Mouse (Mus musculus) heart, embryonic 10.5 days (tissue): ENCODE data around the gene Odf3l2. TPM values are rescaled to one million over a fixed set of nuclear protein-coding genes. Genes with fewer than 3 reads are reported as not detected.

Experiments
- DNase-seq: peaks from one replicate; pipeline ENCODE4 v3.0.0-alpha.2; 2017; ENCODE audit warnings: low spot score
- H3K27ac ChIP-seq: fragments of 300-500 bp; sonication (generic); 2 replicates; pipeline ENCODE4 v1.5.1; 2016; ENCODE audit warnings: mild to moderate bottlenecking
- H3K27me3 ChIP-seq: fragments of 300-500 bp; sonication (generic); 2 replicates; pipeline ENCODE4 v1.6.1; 2016; ENCODE audit warnings: mild to moderate bottlenecking; ENCODE audit not compliant: poor library complexity, insufficient read depth, severe bottlenecking
- H3K36me3 ChIP-seq: fragments of 300-500 bp; sonication (generic); 2 replicates; pipeline ENCODE4 v1.6.1; 2016; ENCODE audit warnings: mild to moderate bottlenecking, moderate library complexity
- H3K4me1 ChIP-seq: fragments of 300-500 bp; sonication (generic); 2 replicates; pipeline ENCODE4 v1.6.1; 2016; ENCODE audit warnings: mild to moderate bottlenecking
- H3K4me3 ChIP-seq: fragments of 300-500 bp; sonication (generic); 2 replicates; pipeline ENCODE4 v1.5.1; 2016; ENCODE audit warnings: mild to moderate bottlenecking, moderate library complexity
- H3K9me3 ChIP-seq: fragments of 300-500 bp; sonication (generic); 2 replicates; pipeline ENCODE4 v1.6.1; 2016; ENCODE audit warnings: mild to moderate bottlenecking, moderate library complexity
- WGBS: fragments of 180-500 bp; shearing (Covaris S2); methylation state at CpG from one replicate; pipeline ENCODE4 v1.1.7; 2016; 5-methylcytosine and 5-hydroxymethylcytosine counted together
- polyA plus RNA-seq: library from polyadenylated mRNA; unstranded; fragments of >200 nt; fragmentation: Nextera tagmentation; extraction: Ambion mirVana; gene quantifications from 2 replicates; pipeline ENCODE4 v1.2.1, GENCODE M21; 2016

The Odf3l2 gene
- polyA plus RNA-seq, 1 experiment from 2014 or later: not detected

GRCm38 (mm10) chr10:79637128-79638110, 8.1 kb downstream of the Odf3l2 start, which contains the start of gene Shc2:
TSS of gene Shc2 (minus strand) at chr10:79637918.
- Histone ChIP-seq H3K27me3 (peaks cover 48% of the 10 kb centered on the region), H3K9me3 (no peaks in the 10 kb centered on the region), H3K4me3 (peak within 1 kb of the TSS; percentile 88), H3K4me1 (peaks cover 36% of the 10 kb centered on the region), H3K27ac (peak within 1 kb of the TSS; percentile 88), H3K36me3 (no peaks in the 10 kb centered on the region)
- no peak for DNase-seq
- WGBS: under 1% methylated on average over 109 of the region's 116 CpGs

DNA sequence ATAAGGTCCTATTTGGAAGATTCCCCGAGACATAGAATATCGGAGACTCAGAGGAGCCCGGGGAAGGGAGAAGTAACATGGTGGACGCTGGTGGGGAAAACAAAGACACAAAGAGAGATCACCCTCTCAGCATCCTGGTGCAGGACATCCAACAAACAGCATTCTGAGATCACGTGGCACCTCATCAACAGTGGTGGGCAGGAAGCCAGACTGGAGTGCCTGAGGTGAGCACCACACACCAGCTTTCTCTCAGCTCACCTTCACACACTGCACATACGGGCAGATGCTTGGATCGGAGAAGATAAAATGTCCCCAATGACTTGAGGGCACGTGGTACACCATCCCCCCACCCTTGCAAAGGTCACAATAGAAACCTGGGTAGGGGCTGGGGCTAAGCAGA, 9.3 kb downstream of the Odf3l2 start:
- no peak for DNase-seq
- Histone ChIP-seq H3K9me3 (no peaks in the 10 kb centered on the region), H3K36me3 (no peaks in the 10 kb centered on the region), H3K27me3 (peaks cover 48% of the 10 kb centered on the region), H3K4me1 (peaks cover 36% of the 10 kb centered on the region), H3K4me3 (no peak overlapping the region), H3K27ac (no peak overlapping the region)
- 81% methylated on average over 8 of the region's 8 CpGs for WGBS

DNA sequence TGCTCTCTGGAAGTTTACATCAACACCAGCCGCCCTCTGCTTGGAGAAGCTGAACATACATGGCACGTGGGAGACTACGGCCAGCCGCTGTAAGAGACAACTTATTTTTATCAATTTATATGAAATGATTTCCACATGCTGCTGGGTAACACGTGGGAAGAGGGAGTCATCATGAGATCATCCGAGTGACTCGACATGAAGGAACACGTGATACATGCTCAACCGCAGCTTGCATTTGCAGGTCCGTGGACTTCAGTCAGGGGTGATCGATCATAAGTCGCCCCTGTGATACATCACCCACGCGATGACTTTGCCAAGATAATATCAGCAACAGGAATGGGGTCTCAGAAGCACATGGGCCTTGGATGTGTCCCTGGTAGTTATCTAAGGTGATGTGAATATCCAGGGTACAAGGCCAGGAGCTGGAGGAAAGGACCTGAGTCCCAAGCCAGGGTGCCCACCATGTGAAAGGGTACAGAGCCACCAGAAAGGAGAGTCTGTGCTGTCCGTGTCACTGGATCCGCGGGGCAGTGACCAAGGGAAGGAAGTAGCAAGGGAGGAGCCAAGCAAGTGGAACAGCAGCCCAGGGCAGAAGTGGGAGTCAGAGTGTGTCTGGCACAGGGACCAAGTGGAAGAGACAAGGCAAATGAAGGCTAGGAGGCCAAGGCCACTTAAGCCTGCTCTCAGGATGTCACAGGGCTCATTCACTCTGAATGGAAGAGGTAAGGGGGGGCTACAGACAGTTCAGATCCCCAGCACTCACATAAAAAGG, 12.3 kb downstream of the Odf3l2 start:
- DNase-seq: no peak
- peaks cover 28% of the 10 kb centered on the region for H3K4me1 ChIP-seq
- no peak overlapping the region for H3K4me3 ChIP-seq
- no peaks in the 10 kb centered on the region for H3K9me3 ChIP-seq
- H3K36me3 ChIP-seq: no peaks in the 10 kb centered on the region
- H3K27me3 ChIP-seq: peaks cover 30% of the 10 kb centered on the region
- no peak overlapping the region for H3K27ac ChIP-seq
- WGBS: 76% methylated on average over 17 of the region's 17 CpGs

GRCm38 (mm10) chr10:79631432-79631831, 14.1 kb downstream of the Odf3l2 start:
- peaks cover 18% of the 10 kb centered on the region; the same call in 1 of the 2 replicates for H3K27me3 ChIP-seq
- H3K36me3 ChIP-seq: no peaks in the 10 kb centered on the region
- no peak overlapping the region for H3K27ac ChIP-seq
- H3K4me1 ChIP-seq: peaks cover 14% of the 10 kb centered on the region
- H3K9me3 ChIP-seq: no peaks in the 10 kb centered on the region
- 80% methylated on average over 4 of the region's 4 CpGs for WGBS
- H3K4me3 ChIP-seq: no peak overlapping the region
- DNase-seq: no peak

DNA sequence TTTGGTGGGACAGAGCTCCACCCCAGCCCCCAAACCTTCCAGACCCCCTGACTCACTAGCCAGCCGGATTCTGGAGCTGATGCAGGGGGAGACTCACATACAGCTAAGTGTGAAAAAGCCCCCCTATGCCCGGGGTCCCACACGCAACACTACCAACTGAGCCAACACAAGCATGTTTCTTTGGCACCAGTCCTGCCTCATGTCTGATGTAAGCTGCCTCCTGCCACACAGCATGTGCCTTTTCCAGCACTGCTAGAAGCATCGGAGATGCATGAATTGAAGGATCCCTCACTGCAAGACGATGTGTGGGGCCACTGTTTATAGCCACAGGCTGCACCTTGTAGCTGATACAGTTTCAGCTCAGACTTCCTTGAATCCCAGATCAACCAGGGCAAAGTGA, 17.2 kb downstream of the Odf3l2 start:
- DNase-seq: no peak
- Histone ChIP-seq H3K36me3 (no peaks in the 10 kb centered on the region), H3K4me1 (peaks cover 3% of the 10 kb centered on the region; the same call in 1 of the 2 replicates), H3K27ac (no peak overlapping the region), H3K27me3 (0 out of 2 replicates have a peak, but pooled peaks cover 27% of the 10 kb centered on the region), H3K4me3 (no peak overlapping the region), H3K9me3 (no peaks in the 10 kb centered on the region)
- WGBS: 80% methylated on average over 5 of the region's 5 CpGs

DNA sequence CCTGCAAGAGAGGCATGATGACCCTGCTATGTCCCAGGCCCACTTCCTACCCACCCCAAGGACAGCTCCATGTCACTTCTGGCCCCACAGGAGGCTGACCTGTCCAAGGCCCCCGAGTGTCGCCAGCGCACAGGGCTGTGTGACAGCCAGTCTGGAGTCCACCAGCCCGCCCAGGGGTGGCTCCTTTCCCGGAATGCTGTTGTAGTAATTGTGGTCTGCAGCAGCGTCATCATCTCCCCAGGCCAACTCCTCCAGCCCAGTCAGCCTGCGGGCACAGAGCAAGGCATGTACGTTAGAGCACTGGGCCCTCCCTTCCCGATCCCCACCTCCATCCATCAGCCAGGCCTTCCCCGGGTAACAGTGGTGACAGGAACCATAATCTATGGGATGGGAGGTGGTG, 19.4 kb downstream of the Odf3l2 start:
- DNase-seq: no peak
- Histone ChIP-seq H3K36me3 (no peaks in the 10 kb centered on the region), H3K9me3 (no peaks in the 10 kb centered on the region), H3K27ac (no peak overlapping the region), H3K4me1 (no peaks in the 10 kb centered on the region), H3K4me3 (no peak overlapping the region), H3K27me3 (0 out of 2 replicates have a peak, but pooled peaks cover 27% of the 10 kb centered on the region)
- WGBS: 84% methylated on average over 10 of the region's 10 CpGs

GRCm38 (mm10) chr10:79625398-79625797, 20.1 kb downstream of the Odf3l2 start:
- no peak for DNase-seq
- WGBS: 76% methylated on average over 9 of the region's 9 CpGs
- H3K9me3 ChIP-seq: no peaks in the 10 kb centered on the region
- H3K4me1 ChIP-seq: no peaks in the 10 kb centered on the region
- H3K36me3 ChIP-seq: no peaks in the 10 kb centered on the region
- H3K27me3 ChIP-seq: 0 out of 2 replicates have a peak, but pooled peaks cover 29% of the 10 kb centered on the region
- H3K27ac ChIP-seq: no peak overlapping the region
- no peak overlapping the region for H3K4me3 ChIP-seq

- no peak overlapping the region for H3K27ac ChIP-seq
- no peaks in the 10 kb centered on the region for H3K9me3 ChIP-seq
- H3K4me3 ChIP-seq: no peak overlapping the region
- DNase-seq: no peak
- WGBS: 74% methylated on average over 12 of the region's 12 CpGs
- H3K36me3 ChIP-seq: no peaks in the 10 kb centered on the region
- H3K27me3 ChIP-seq: 0 out of 2 replicates have a peak, but pooled peaks cover 24% of the 10 kb centered on the region
- no peaks in the 10 kb centered on the region for H3K4me1 ChIP-seq
Measured at GRCm38 (mm10) chr10:79623950-79624349, 21.6 kb downstream of the Odf3l2 start.

DNA sequence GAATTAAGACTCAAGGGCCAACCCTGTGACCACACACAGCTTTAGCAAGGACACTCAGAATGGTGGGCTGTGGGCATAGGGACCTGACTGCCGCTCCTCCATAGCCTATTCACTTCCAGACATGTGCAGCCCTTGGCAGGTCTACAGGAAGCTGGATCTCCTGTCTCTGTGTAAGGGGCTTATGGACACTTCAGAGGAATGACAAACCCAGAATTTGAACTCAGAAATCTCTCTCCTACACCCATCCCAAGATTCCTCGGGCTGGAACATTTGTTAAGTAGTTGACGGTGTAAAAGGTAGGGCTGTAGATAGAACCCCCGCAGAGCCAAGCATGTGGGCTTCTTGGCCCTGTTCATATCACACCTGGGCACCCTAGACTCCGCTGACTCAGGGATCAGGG, 29.2 kb downstream of the Odf3l2 start:
- H3K27me3 ChIP-seq: peaks cover 42% of the 10 kb centered on the region
- 84% methylated on average over 5 of the region's 5 CpGs for WGBS
- no peak overlapping the region for H3K4me3 ChIP-seq
- no peaks in the 10 kb centered on the region for H3K36me3 ChIP-seq
- peaks cover 29% of the 10 kb centered on the region for H3K4me1 ChIP-seq
- H3K9me3 ChIP-seq: no peaks in the 10 kb centered on the region
- no peak for DNase-seq
- no peak overlapping the region for H3K27ac ChIP-seq

GRCm38 (mm10) chr10:79615860-79616259, 29.7 kb downstream of the Odf3l2 start:
- 10% methylated on average over 8 of the region's 8 CpGs for WGBS
- Histone ChIP-seq H3K36me3 (no peaks in the 10 kb centered on the region), H3K4me3 (no peak overlapping the region), H3K9me3 (no peaks in the 10 kb centered on the region), H3K27me3 (peaks cover 47% of the 10 kb centered on the region), H3K27ac (no peak overlapping the region), H3K4me1 (peaks cover 29% of the 10 kb centered on the region)
- no peak for DNase-seq

DNA sequence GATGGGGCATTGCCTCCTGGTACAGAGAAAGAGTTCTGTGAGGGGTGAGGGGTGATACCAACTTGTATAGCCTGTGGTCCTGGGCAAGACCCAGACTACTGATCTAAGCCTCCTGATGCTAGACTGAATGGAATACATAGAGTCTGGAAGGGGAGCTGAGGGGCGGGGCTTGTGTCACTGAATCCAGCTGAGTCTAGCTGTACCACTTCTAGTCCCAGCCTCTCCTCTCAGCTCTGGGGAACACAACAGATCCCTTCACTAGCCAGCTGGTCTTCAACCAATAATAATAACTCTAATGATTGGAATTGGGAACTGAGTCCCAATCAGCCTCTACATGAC, 31.3 kb downstream of the Odf3l2 start:
- WGBS: 72% methylated on average over 1 of the region's 1 CpGs
- H3K9me3 ChIP-seq: no peaks in the 10 kb centered on the region
- H3K27ac ChIP-seq: no peak overlapping the region
- H3K4me3 ChIP-seq: peak overlapping the region; percentile 70
- H3K36me3 ChIP-seq: no peaks in the 10 kb centered on the region
- no peak for DNase-seq
- H3K4me1 ChIP-seq: peaks cover 29% of the 10 kb centered on the region
- H3K27me3 ChIP-seq: peaks cover 59% of the 10 kb centered on the region

- Histone ChIP-seq H3K4me1 (peaks cover 29% of the 10 kb centered on the region), H3K9me3 (no peaks in the 10 kb centered on the region), H3K27ac (peak within 1 kb of the TSS; percentile 43), H3K36me3 (no peaks in the 10 kb centered on the region), H3K27me3 (peaks cover 64% of the 10 kb centered on the region), H3K4me3 (peak within 1 kb of the TSS; percentile 70)
- peak; percentile 87 for DNase-seq
- WGBS: 1% methylated on average over 60 of the region's 60 CpGs
Measured at GRCm38 (mm10) chr10:79613578-79614304, 31.8 kb downstream of the Odf3l2 start, which contains the start of gene C2cd4c. TSS of gene C2cd4c (minus strand) at chr10:79614025.
